Mouse (Mus musculus) midbrain, embryonic 11.5 days (tissue): ENCODE data around the gene Olfr1134. TPM values are rescaled to one million over a fixed set of nuclear protein-coding genes. Genes with fewer than 3 reads are reported as not detected.
"Not testable (repeated sequence)": the region's sequence is repeated elsewhere in the genome, so short reads cannot be mapped to it uniquely, and the experiment has no call there.

Source experiments
- ATAC-seq: fragments of 200-750 bp; cut with Nextera tagmentation; 2 replicates; pipeline ENCODE4 v1.8.0; 2017; ENCODE audit warnings: moderate TSS enrichment, moderate library complexity; ENCODE audit not compliant: low FRiP score
- DNase-seq: peaks from one replicate; pipeline ENCODE4 v3.0.0; 2015; ENCODE audit warnings: low spot score; ENCODE audit errors: missing footprints
- H3K27ac ChIP-seq: fragments of 300-500 bp; sonication (generic); 2 replicates; pipeline ENCODE4 v1.5.1; 2014; ENCODE audit warnings: low read depth, low read length
- H3K27me3 ChIP-seq: fragments of 300-500 bp; sonication (generic); 2 replicates; pipeline ENCODE4 v1.6.1; 2014; ENCODE audit warnings: mild to moderate bottlenecking, low read length, moderate library complexity, mixed read lengths; ENCODE audit not compliant: control insufficient read depth, insufficient read depth
- H3K36me3 ChIP-seq: fragments of 300-500 bp; sonication (generic); 2 replicates; pipeline ENCODE4 v1.6.1; 2014; ENCODE audit warnings: mild to moderate bottlenecking, low read length, moderate library complexity, mixed read lengths; ENCODE audit not compliant: control insufficient read depth, insufficient read depth
- H3K4me1 ChIP-seq: fragments of 300-500 bp; sonication (generic); 2 replicates; pipeline ENCODE4 v1.6.1; 2014; ENCODE audit warnings: low read length; ENCODE audit not compliant: control insufficient read depth, insufficient read depth
- H3K4me2 ChIP-seq: fragments of 300-500 bp; sonication (generic); 2 replicates; pipeline ENCODE4 v1.6.1; 2014; ENCODE audit warnings: mild to moderate bottlenecking, moderate library complexity
- H3K4me3 ChIP-seq: fragments of 300-500 bp; sonication (generic); 2 replicates; pipeline ENCODE4 v1.5.1; 2014; ENCODE audit warnings: low read depth, low read length
- H3K9ac ChIP-seq: fragments of 300-500 bp; sonication (generic); 2 replicates; pipeline ENCODE4 v1.6.1; 2014; ENCODE audit warnings: low read length
- H3K9me3 ChIP-seq: fragments of 300-500 bp; sonication (generic); 2 replicates; pipeline ENCODE4 v1.6.1; 2016; ENCODE audit warnings: low read length; ENCODE audit not compliant: control insufficient read depth
- WGBS: fragments of 180-500 bp; shearing (Covaris S2); extraction: QIAGEN DNeasy Blood & Tissue Kit; methylation state at CpG from one replicate; pipeline ENCODE4 v1.1.7; 2014; 5-methylcytosine and 5-hydroxymethylcytosine counted together
- polyA plus RNA-seq: library from polyadenylated mRNA; unstranded; fragments of >200 nt; fragmentation: Nextera tagmentation; extraction: Ambion mirVana; gene quantifications from 2 replicates; pipeline ENCODE4 v1.2.1, GENCODE M21; 2014

Gene Olfr1134
- polyA plus RNA-seq: not detected in 2 replicates

DNA sequence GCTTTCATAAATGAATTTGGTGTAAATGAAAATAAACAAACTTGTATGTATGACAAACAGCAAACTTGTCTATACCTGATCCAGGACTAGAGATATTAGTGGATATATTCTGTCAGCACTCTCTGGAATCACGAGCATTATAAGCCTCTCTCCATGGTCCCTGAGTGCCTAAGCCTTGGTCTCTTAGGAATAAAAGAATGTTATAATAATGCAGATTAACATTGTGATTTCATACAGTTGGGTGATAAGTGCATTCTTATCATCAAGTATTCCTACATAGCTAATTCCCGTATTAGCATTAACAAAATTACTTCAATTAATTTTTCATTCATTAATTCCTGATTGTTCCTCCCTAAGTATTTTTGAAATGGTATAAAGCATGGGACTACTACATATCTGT is at the start of gene Olfr1134:
Gene Olfr1134, minus strand, starts transcription at position 101 of the 400 bp plus-strand sequence.
- Histone ChIP-seq H3K9me3 (no peaks in the 10 kb centered on the region), H3K4me2 (no peak within 1 kb of the TSS), H3K36me3 (no peaks in the 10 kb centered on the region), H3K27me3 (no peaks in the 10 kb centered on the region), H3K9ac (no peak within 1 kb of the TSS), H3K4me3 (no peak within 1 kb of the TSS), H3K4me1 (no peaks in the 10 kb centered on the region), H3K27ac (no peak within 1 kb of the TSS)
- no peak for DNase-seq
- no peak for ATAC-seq
- 91% methylated on average over 2 of the region's 2 CpGs for WGBS

DNA sequence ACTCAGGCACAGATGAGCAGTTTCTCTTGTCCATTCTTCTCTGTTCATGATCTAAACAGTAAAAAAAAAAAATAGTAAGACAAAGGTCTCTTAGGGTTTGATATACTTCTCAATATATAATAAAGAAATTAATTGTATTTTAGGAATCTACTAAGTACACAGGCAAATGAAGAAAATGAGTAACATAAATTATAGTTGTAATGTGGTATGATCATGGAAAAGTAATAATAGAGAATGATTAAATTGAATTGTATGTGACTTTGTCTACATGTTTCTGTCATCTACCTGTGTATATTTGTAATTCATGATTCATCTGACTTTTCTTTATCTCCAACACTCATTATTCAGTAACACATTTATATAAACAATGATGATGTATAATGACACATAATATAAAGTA is 35.6 kb upstream of the Olfr1134 start, which contains the start of gene Olfr1136:
Gene Olfr1136, minus strand, starts transcription at position 101 of the 400 bp plus-strand sequence.
- H3K9me3 ChIP-seq: no peaks in the 10 kb centered on the region
- no peaks in the 10 kb centered on the region for H3K4me1 ChIP-seq
- no peak within 1 kb of the TSS for H3K9ac ChIP-seq
- H3K4me3 ChIP-seq: no peak within 1 kb of the TSS
- H3K27ac ChIP-seq: no peak within 1 kb of the TSS
- H3K4me2 ChIP-seq: no peak within 1 kb of the TSS
- no peaks in the 10 kb centered on the region for H3K27me3 ChIP-seq
- ATAC-seq (no peak), DNase-seq (no peak)
- no peaks in the 10 kb centered on the region for H3K36me3 ChIP-seq

GRCm38 (mm10) chr2:87673564-87673963 is 15.3 kb upstream of the Olfr1134 start, which contains the start of gene Olfr1135:
Gene Olfr1135 (minus strand): TSS chr2:87673664.
- Histone ChIP-seq H3K27ac (no peak within 1 kb of the TSS), H3K4me3 (no peak within 1 kb of the TSS), H3K27me3 (no peaks in the 10 kb centered on the region), H3K4me1 (no peaks in the 10 kb centered on the region), H3K9ac (no peak within 1 kb of the TSS), H3K36me3 (no peaks in the 10 kb centered on the region), H3K4me2 (no peak within 1 kb of the TSS), H3K9me3 (no peaks in the 10 kb centered on the region)
- DNase-seq (no peak), ATAC-seq (no peak)
- WGBS: 29% methylated on average over 1 of the region's 1 CpGs

GRCm38 (mm10) chr2:87647274-87647673 is 11.0 kb downstream of the Olfr1134 start, which contains the start of gene Olfr1133:
Gene Olfr1133 (minus strand): TSS chr2:87647374.
- no peak within 1 kb of the TSS for H3K4me3 ChIP-seq
- ATAC-seq: no peak
- H3K9me3 ChIP-seq: no peaks in the 10 kb centered on the region
- no peaks in the 10 kb centered on the region for H3K27me3 ChIP-seq
- no peak within 1 kb of the TSS for H3K4me2 ChIP-seq
- H3K4me1 ChIP-seq: no peaks in the 10 kb centered on the region
- no peaks in the 10 kb centered on the region for H3K36me3 ChIP-seq
- no peak for DNase-seq
- no peak within 1 kb of the TSS for H3K9ac ChIP-seq
- H3K27ac ChIP-seq: no peak within 1 kb of the TSS

DNA sequence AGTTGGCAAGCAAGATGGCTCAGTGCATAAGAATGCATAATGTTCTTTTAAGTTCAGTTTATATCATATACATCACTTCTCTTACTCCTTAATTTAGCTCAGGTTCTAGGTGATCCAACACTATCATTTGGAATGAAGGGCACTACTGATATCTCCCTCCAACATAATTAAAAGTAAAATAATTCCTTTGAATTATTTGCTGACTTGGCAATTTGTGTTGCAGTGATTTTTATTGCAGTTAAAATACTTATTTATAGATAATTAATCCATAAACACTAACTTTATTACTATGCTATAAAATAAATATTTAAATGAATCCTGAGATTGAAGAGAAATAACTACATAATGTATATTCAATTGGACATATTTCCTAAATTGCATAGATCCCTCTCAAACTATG is 15.8 kb downstream of the Olfr1134 start:
- ATAC-seq: no peak
- no peak overlapping the region for H3K9ac ChIP-seq
- no peak overlapping the region for H3K4me2 ChIP-seq
- no peaks in the 10 kb centered on the region for H3K27me3 ChIP-seq
- H3K4me1 ChIP-seq: no peaks in the 10 kb centered on the region
- no peak overlapping the region for H3K27ac ChIP-seq
- H3K4me3 ChIP-seq: no peak overlapping the region
- no peaks in the 10 kb centered on the region for H3K9me3 ChIP-seq
- no peak for DNase-seq
- H3K36me3 ChIP-seq: no peaks in the 10 kb centered on the region

DNA sequence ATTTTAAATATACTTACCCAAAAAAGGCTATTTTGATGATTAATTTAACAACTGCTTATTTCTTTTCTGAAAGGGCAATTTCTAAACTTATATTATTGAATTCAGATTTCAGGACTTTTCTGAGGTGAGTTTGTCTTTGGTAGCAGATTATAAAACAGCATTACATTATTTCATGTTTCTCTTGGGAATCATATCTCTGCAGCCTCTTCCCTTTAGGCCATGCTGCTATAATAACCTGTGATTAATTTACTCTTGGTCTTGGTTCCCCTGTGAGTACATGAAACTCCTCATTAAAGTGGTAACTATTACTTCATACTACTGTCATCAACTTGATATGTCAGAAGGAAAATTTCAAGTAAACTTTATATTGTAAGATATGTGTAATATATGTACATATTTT is 20.8 kb downstream of the Olfr1134 start, which contains the start of gene Olfr1132:
Gene Olfr1132, minus strand, starts transcription at position 101 of the 400 bp plus-strand sequence.
- H3K27ac ChIP-seq: no peak within 1 kb of the TSS
- no peak for ATAC-seq
- H3K4me1 ChIP-seq: no peaks in the 10 kb centered on the region
- DNase-seq: no peak
- no peaks in the 10 kb centered on the region for H3K27me3 ChIP-seq
- H3K4me2 ChIP-seq: no peak within 1 kb of the TSS
- H3K36me3 ChIP-seq: no peaks in the 10 kb centered on the region
- H3K9me3 ChIP-seq: no peaks in the 10 kb centered on the region
- H3K9ac ChIP-seq: no peak within 1 kb of the TSS
- no peak within 1 kb of the TSS for H3K4me3 ChIP-seq

DNA sequence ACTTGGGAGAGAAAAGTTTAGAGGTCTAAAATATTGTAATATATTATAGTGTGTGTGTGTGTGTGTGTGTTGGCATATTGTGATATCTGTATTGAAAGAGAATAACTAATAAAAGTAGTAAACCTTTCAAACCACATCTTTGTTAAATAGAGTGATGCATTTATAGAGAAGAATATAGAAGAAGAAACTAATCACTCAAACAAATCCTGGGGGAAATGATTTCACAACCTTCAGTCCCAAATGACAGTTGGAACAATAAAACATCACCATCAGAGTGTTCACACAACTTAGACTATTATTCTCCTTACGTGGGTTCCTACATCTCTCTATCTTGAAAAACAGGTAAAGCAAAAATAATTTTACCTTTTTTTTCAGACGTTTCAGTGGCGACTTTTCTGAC is 31.5 kb downstream of the Olfr1134 start, which contains the start of gene Olfr1131:
Gene Olfr1131, plus strand, starts transcription at position 301 of the 400 bp plus-strand sequence.
- Histone ChIP-seq H3K4me2 (no peak within 1 kb of the TSS), H3K27ac (no peak within 1 kb of the TSS), H3K9ac (no peak within 1 kb of the TSS), H3K9me3 (no peaks in the 10 kb centered on the region), H3K27me3 (no peaks in the 10 kb centered on the region), H3K4me1 (no peaks in the 10 kb centered on the region), H3K36me3 (no peaks in the 10 kb centered on the region), H3K4me3 (no peak within 1 kb of the TSS)
- no peak for ATAC-seq
- 69% methylated on average over 3 of the region's 3 CpGs for WGBS
- DNase-seq: no peak

- H3K9ac ChIP-seq, DNase-seq, H3K9me3 ChIP-seq, H3K4me3 ChIP-seq, H3K27ac ChIP-seq, H3K27me3 ChIP-seq, H3K4me1 ChIP-seq, H3K4me2 ChIP-seq, ATAC-seq, H3K36me3 ChIP-seq: not testable (repeated sequence)
Measured at GRCm38 (mm10) chr2:87605912-87606311, 52.3 kb downstream of the Olfr1134 start, which contains the start of gene Olfr1130. Gene Olfr1130 (plus strand): TSS chr2:87606212.
